Comparison of ENCODE assay signal across 14 mouse cellular contexts in genomic region chr7:97208811-97209549, GRCm38 (mm10).
DNase-seq lines count a peak whose midpoint lies in the region; ATAC-seq and TF ChIP-seq lines count a peak whose summit lies in the region.
"Had no signal": no experiment of that assay in that cellular context is flagged by ENCODE, and none has a peak within 500 bp of the region (broad histone marks: within the 10 kb centered on the region; RNA-seq: fewer than 3 reads in every experiment).

No protein-coding gene starts in this region.

- no peaks in the 10 kb centered on the region for H3K9me3 ChIP-seq in kidney, embryonic 15.5 days (replicated peaks)
- no peaks in the 10 kb centered on the region for H3K9me3 ChIP-seq in heart, postnatal 0 days (replicated peaks; ENCODE audit: control insufficient read depth, low read length)
- H3K9me3 ChIP-seq: forebrain, embryonic 13.5 days; hindbrain, embryonic 10.5 days; neural tube, embryonic 13.5 days had no signal

- peak overlapping the region; percentile 43 for H3K27ac ChIP-seq in gastrocnemius, adult 2 months
- H3K27ac ChIP-seq in kidney, embryonic 15.5 days: 0 out of 2 replicates have a peak overlapping the region, but pooled peaks have one; percentile 14
- H3K27ac ChIP-seq in heart, postnatal 0 days (ENCODE audit: low read depth): peak overlapping the region; percentile 53
- H3K27ac ChIP-seq in olfactory bulb, adult 2 months (ENCODE audit: insufficient read depth, low read depth, low read length): 0 out of 2 replicates have a peak overlapping the region, but pooled peaks have one; percentile 46
- H3K27ac ChIP-seq: forebrain, embryonic 13.5 days; hindbrain, embryonic 10.5 days; neural tube, embryonic 13.5 days had no signal

- peaks cover 10% of the 10 kb centered on the region; the same call in 1 of the 2 replicates for H3K4me1 ChIP-seq in kidney, embryonic 15.5 days
- peaks cover 21% of the 10 kb centered on the region for H3K4me1 ChIP-seq in heart, postnatal 0 days (ENCODE audit: control insufficient read depth, insufficient read depth)
- peaks cover 7% of the 10 kb centered on the region for H3K4me1 ChIP-seq in olfactory bulb, adult 2 months (ENCODE audit: control insufficient read depth, insufficient read depth, low read length)
- H3K4me1 ChIP-seq: forebrain, embryonic 13.5 days; hindbrain, embryonic 10.5 days; neural tube, embryonic 13.5 days had no signal

- no peak for ATAC-seq in kidney, embryonic 15.5 days (replicated peaks; ENCODE audit: low FRiP score)
- peak; percentile 62; the same call in 1 of the 2 replicates for ATAC-seq in heart, postnatal 0 days (ENCODE audit: insufficient read depth, low read depth)
- ATAC-seq in monocyte, adult 5-6 weeks (replicated peaks; ENCODE audit: insufficient number of reproducible peaks, low FRiP score, low TSS enrichment, poor library complexity, severe bottlenecking): no peak
- ATAC-seq: forebrain, embryonic 13.5 days had no signal

- H3K4me2 ChIP-seq in kidney, embryonic 15.5 days: no peak overlapping the region
- H3K4me2 ChIP-seq in heart, postnatal 0 days (ENCODE audit: low read depth, low read length): no peak overlapping the region
- H3K4me2 ChIP-seq: forebrain, embryonic 13.5 days; neural tube, embryonic 13.5 days had no signal

- TF ChIP-seq POLR2A in olfactory bulb, adult 2 months (IDR thresholded peaks at IDR 0.05; ENCODE audit: insufficient read depth, low read depth, low read length): no peak

- 27% methylated on average over 1 of the region's 1 CpGs for WGBS in kidney, embryonic 15.5 days
- WGBS in heart, postnatal 0 days: 36% methylated on average over 1 of the region's 1 CpGs
- WGBS in olfactory bulb, adult 2 months: 62% methylated on average over 1 of the region's 1 CpGs

- no peaks in the 10 kb centered on the region for H3K27me3 ChIP-seq in kidney, embryonic 15.5 days
- H3K27me3 ChIP-seq in heart, postnatal 0 days (ENCODE audit: control insufficient read depth, insufficient read depth, low read length): no peaks in the 10 kb centered on the region
- H3K27me3 ChIP-seq: forebrain, embryonic 13.5 days; neural tube, embryonic 13.5 days had no signal

- no peak for TF ChIP-seq CTCF in gastrocnemius, adult 2 months (IDR thresholded peaks at IDR 0.05)
- no peak for TF ChIP-seq CTCF in heart, postnatal 0 days (IDR thresholded peaks at IDR 0.05; ENCODE audit: low read depth)
- no peak for TF ChIP-seq CTCF in olfactory bulb, adult 2 months (IDR thresholded peaks at IDR 0.05; ENCODE audit: insufficient read depth, low read depth, low read length)

- intact Hi-C loops in gastrocnemius, adult 2 months (cut with DNase I): no loop called here
- intact Hi-C loops in gastrocnemius, postnatal 14 days (cut with DNase I; ENCODE audit: low total_unique reads): no loop called here

- H3K4me3 ChIP-seq in gastrocnemius, adult 2 months: no peak overlapping the region
- H3K4me3 ChIP-seq in kidney, embryonic 15.5 days (replicated peaks): no peak overlapping the region
- no peak overlapping the region for H3K4me3 ChIP-seq in heart, postnatal 0 days (ENCODE audit: low read depth, low read length)
- no peak overlapping the region for H3K4me3 ChIP-seq in olfactory bulb, adult 2 months (ENCODE audit: insufficient read depth, low read depth, low read length)
- H3K4me3 ChIP-seq: forebrain, embryonic 13.5 days; hindbrain, embryonic 10.5 days; neural tube, embryonic 13.5 days had no signal

- TF ChIP-seq EP300 in heart, postnatal 0 days (IDR thresholded peaks at IDR 0.05; ENCODE audit: low read depth): no peak

- no peak overlapping the region for H3K9ac ChIP-seq in kidney, embryonic 15.5 days
- H3K9ac ChIP-seq in heart, postnatal 0 days (replicated peaks; ENCODE audit: low read depth, low read length): no peak overlapping the region
- H3K9ac ChIP-seq: forebrain, embryonic 13.5 days; neural tube, embryonic 13.5 days had no signal

- no peak for DNase-seq in gastrocnemius, adult 2 months
- no peak for DNase-seq in gastrocnemius, postnatal 14 days
- no peak for DNase-seq in kidney, adult 8-10 months
- DNase-seq in heart, postnatal 0 days (ENCODE audit: low spot score): peak; percentile 44
- DNase-seq in cerebellum, postnatal 4 days (ENCODE audit: low spot score in 2 of 2): no peak
- DNase-seq: adrenal gland, adult 8-10 months; layer of hippocampus, adult 9-11 months; lung, postnatal 4 days had no signal

- H3K36me3 ChIP-seq in kidney, embryonic 15.5 days: no peaks in the 10 kb centered on the region
- H3K36me3 ChIP-seq in heart, postnatal 0 days (replicated peaks; ENCODE audit: control insufficient read depth, insufficient read depth, low read length): no peaks in the 10 kb centered on the region
- H3K36me3 ChIP-seq: hindbrain, embryonic 10.5 days; neural tube, embryonic 13.5 days had no signal
